Mouse (Mus musculus): ENCODE data around the gene Nme6.
A peak's percentile ranks its signal among the peaks of the same experiment; 100 is the strongest.

Gene Nme6

DNA sequence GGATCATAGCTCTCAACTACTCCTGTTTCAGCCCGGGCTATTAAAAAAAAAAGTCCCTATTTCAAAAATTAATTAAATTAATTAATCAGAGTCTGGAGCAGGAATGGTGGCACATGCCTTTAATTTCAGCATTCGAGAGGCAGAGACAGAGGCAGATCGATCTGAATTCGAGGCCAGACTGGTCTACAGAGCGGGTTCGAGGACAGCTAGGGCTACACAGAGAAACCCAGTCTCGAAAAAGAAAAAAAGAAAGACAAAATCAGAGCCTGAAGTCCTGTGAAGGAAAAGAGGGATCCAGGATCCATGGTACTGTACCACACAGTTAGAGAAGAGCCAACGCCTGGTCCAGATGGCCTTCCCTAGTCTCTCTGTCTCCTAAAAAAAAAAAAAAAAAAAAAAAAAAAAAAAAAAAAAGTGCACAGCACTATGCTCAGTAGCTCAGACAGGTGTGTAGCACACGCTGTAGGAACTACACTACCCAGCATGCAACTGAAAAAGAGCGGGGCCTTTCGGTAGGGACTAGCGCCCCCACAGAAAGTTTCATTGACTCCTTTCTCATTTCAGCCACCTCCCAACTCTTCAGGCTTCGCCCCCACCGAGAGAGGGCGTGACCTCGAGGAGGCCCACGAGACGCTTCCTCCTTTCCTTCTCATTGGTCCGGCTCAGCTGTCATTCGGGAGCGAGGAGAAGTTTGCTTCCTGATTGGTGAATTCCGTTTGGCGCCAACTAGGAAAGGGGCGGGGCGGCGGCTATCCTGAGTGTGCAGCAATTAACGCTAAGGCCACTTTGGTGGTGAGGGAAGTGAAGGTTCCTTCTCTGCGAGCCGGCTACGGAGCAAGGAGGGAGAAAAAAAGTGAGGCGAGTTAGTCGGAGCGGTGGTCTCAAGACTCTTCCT lies 42.5 kb downstream of the Nme6 start, which contains the start of gene Cdc25a:
Gene Cdc25a, plus strand, starts transcription at position 783 of the 895 bp plus-strand sequence.
- DNase-seq: peak; percentile 100

DNA sequence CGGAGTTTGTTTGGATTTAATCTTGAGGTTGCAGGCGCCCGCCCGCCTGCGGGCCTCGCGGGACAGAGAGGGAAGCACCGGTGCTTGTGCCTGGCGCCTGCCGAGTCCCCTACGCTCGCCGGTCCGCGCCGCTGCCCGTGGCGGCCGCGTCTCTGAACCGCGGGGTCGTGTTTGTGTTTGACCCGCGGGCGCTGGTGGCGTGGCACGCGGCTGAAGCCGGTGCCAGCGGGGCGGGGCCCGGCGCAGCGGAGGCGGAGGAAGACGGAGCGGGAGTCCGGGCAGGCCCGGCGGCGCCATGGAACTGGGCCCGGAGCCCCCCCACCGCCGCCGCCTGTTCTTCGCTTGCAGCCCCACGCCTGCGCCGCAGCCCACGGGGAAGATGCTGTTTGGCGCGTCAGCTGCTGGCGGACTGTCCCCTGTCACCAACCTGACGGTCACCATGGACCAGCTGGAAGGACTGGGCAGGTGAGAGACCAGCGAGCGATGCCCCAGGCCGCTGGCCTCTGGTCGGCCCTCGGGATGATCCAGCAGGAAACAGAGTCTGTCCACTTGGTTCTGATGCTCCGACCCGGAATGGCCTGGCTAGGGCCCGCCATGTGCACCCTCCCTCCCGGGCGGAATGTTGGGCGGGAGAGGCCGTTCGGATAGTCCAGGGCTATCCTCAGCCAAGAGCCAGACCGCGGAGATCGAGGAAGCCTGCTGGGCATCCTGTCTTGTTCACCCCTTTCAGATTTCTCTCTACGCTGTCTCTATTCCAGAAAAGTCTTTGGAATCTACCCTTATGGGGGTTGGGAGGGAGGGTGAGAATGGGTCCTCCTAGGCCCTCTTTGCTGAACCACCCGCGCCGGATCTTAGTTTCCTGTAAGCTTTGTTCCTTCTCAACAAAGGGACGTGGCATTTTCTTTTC lies 43.4 kb downstream of the Nme6 start:
- DNase-seq: peak; percentile 59

DNA sequence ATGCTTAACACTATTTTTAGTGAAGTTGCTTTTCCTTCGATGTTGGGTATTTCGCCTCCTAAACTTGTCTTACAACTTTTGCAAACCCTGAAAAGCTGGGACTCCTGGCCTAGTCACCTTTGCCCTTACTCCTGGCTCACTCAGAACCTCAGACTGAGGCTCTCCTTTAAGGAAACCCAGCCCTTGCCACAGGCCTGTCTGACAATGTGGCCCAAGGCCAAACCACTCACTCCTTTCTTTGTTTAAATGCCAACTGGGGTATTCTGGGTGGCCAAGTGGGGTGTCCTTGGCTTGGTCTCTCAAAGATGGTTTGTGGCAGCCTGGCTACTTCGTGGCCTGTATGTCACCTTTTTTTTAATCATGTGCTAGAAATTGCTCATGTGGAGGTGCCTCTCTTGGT lies 44.2 kb downstream of the Nme6 start:
- DNase-seq: no peak

DNA sequence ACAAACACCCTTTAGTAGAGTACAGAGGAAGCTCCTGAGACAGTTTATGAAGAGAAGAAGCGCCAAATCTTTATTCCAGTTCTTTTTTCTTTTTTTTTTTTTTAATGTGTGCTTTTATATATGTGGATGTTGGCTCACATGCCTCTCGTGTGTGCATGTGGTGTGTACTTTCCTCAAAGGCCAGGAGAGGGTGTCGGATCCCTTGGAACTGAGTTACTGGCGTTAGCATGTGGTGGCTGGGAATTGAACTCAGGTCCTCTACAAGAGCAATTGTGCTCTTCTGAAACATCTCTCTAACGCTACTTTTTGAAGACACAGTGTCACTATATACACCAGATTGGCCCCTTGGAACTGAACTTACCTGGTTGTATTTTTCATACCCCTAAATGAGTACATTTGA lies 45.1 kb downstream of the Nme6 start:
- DNase-seq: no peak

DNA sequence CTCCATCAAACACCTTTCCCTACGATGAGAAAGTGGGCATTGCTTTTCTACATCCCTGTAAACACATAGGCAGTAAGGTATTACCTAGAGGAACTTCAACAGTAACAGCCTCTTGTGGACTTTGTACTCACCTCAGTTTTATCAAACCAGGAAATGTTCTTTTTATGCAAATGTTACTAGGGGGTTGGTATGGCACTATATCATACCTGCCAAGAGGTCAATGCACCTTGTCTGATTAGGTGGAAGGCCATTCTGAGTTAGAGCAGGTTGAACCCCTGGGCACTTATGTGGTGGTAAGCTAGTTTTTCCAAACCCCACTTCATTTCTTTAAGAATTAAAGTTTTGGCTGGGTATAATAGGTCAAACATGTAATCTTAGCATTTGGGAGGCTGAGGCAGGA lies 46.8 kb downstream of the Nme6 start:
- DNase-seq: no peak

DNA sequence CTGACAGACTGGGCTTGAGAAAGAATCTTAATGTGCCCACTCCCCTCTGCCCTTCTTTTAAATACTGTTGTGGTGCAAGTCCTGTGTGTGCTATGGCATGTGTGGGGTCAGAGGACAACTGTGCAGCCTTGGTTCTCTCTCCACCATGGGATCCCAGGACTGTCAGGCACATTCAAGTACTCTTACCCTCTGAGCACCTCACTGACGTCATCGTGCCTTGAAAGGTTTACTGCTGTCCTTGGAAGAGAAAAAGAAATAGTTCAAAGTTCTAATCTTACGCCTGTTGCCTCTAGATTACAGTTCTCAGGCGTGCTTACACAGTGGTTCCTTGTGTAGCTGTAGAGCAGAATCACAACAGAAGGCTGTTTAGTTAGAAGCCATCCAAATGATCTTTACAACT lies 53.7 kb downstream of the Nme6 start:
- no peak for DNase-seq

DNA sequence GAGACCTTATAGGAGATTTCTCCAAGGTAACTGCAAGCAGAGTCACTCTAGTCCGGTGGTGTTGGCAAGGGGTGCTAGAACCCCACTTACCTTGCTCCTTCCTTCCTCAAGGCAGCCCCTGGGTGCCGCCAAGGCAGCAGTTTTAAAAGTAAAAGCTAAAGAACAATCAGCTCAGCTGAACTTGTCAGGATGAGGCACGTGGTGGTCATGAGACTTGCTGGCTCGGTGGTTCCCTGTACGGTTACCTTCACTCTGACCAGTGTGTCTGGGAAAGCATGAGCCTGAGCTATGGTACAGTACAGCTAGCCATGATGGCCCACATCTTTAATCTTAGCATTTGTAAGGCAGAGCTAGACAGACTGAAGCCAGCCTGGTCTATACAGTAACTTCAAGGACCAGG lies 54.8 kb downstream of the Nme6 start:
- DNase-seq: no peak

DNA sequence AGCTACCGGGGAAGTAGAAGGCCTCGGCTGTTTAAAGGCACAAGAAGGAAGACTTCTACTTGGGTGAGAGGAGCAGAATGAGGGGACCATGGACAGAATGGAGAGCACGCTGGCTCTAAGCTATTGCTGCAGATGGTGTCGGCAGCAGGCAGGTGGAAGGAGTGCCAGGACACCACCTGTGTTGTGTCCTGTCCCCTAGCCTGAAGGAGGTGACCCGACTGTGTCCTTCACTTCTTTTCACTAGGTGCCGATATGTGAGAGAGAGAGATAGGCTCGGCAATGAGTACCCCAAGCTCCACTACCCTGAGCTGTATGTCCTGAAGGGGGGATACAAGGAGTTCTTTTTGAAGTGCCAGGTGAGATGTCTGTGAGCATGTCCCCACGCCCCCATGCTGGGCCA lies 59.0 kb downstream of the Nme6 start:
- DNase-seq: no peak

Data from embryo, embryonic 11 days (tissue).